Mouse (Mus musculus) forebrain, embryonic 15.5 days (tissue): Measurements from ENCODE around the gene Phc2. TPM values are rescaled to one million over a fixed set of nuclear protein-coding genes. Genes with fewer than 3 reads are reported as not detected.
A peak's percentile ranks its signal among the peaks of the same experiment; 100 is the strongest.

Experiments
- ATAC-seq: fragments of 200-750 bp; cut with Nextera tagmentation; replicated peaks from 2 replicates; pipeline ENCODE4 v1.8.0; 2017; ENCODE audit warnings: mild to moderate bottlenecking, moderate TSS enrichment, moderate library complexity
- H3K27ac ChIP-seq: fragments of 300-500 bp; sonication (generic); replicated peaks from 2 replicates; pipeline ENCODE4 v1.5.1; 2015; ENCODE audit warnings: mild to moderate bottlenecking, inconsistent platforms
- H3K27me3 ChIP-seq: fragments of 300-500 bp; sonication (generic); 2 replicates; pipeline ENCODE4 v1.6.1; 2015; ENCODE audit warnings: inconsistent platforms
- H3K36me3 ChIP-seq: fragments of 300-500 bp; sonication (generic); 2 replicates; pipeline ENCODE4 v1.6.1; 2015; ENCODE audit warnings: mild to moderate bottlenecking, inconsistent platforms
- H3K4me1 ChIP-seq: fragments of 300-500 bp; sonication (generic); 2 replicates; pipeline ENCODE4 v1.6.1; 2015; ENCODE audit warnings: inconsistent platforms
- H3K4me2 ChIP-seq: fragments of 300-500 bp; sonication (generic); replicated peaks from 2 replicates; pipeline ENCODE4 v1.6.1; 2015; ENCODE audit warnings: mild to moderate bottlenecking, inconsistent platforms
- H3K4me3 ChIP-seq: fragments of 300-500 bp; sonication (generic); 2 replicates; pipeline ENCODE4 v1.5.1; 2015; ENCODE audit warnings: mild to moderate bottlenecking, inconsistent platforms
- H3K9ac ChIP-seq: fragments of 300-500 bp; sonication (generic); replicated peaks from 2 replicates; pipeline ENCODE4 v1.6.1; 2015; ENCODE audit warnings: mild to moderate bottlenecking, inconsistent platforms
- H3K9me3 ChIP-seq: fragments of 300-500 bp; sonication (generic); 2 replicates; pipeline ENCODE4 v1.6.1; 2016; ENCODE audit warnings: inconsistent platforms
- WGBS: fragments of 180-500 bp; shearing (Covaris S2); methylation state at CpG from one replicate; pipeline ENCODE4 v1.1.7; 2015; ENCODE audit warnings: mixed read lengths; 5-methylcytosine and 5-hydroxymethylcytosine counted together
- polyA plus RNA-seq: library from polyadenylated mRNA; unstranded; fragments of >200 nt; fragmentation: Nextera tagmentation; extraction: Ambion mirVana; gene quantifications from 2 replicates; pipeline ENCODE4 v1.2.1, GENCODE M21; 2015

The Phc2 gene
- polyA plus RNA-seq, 1 experiment from 2014 or later: 88.3 TPM

- 72% methylated on average over 3 of the region's 3 CpGs for WGBS
- Histone ChIP-seq H3K4me1 (no peaks in the 10 kb centered on the region), H3K9ac (no peak within 1 kb of the TSS), H3K27me3 (no peaks in the 10 kb centered on the region), H3K4me2 (no peak within 1 kb of the TSS), H3K9me3 (no peaks in the 10 kb centered on the region), H3K4me3 (no peak within 1 kb of the TSS), H3K27ac (peak within 1 kb of the TSS; percentile 66), H3K36me3 (peaks cover 52% of the 10 kb centered on the region)
- ATAC-seq: no peak
Measured at GRCm38 (mm10) chr4:128755064-128755463, 100.6 kb downstream of the Phc2 start, which contains the start of gene A3galt2. A3galt2 (plus strand) TSS chr4:128755364.

- Histone ChIP-seq H3K9ac (no peak overlapping the region), H3K27ac (peak overlapping the region; percentile 66), H3K36me3 (peaks cover 44% of the 10 kb centered on the region), H3K4me2 (no peak overlapping the region), H3K4me1 (no peaks in the 10 kb centered on the region), H3K27me3 (no peaks in the 10 kb centered on the region), H3K4me3 (no peak overlapping the region), H3K9me3 (no peaks in the 10 kb centered on the region)
- 74% methylated on average over 7 of the region's 7 CpGs for WGBS
- peak; percentile 27; the same call in 1 of the 2 replicates for ATAC-seq
Measured at GRCm38 (mm10) chr4:128755900-128756299, 101.4 kb downstream of the Phc2 start.

- no peaks in the 10 kb centered on the region for H3K4me1 ChIP-seq
- no peak overlapping the region for H3K27ac ChIP-seq
- ATAC-seq: no peak
- no peak overlapping the region for H3K4me3 ChIP-seq
- no peak overlapping the region for H3K4me2 ChIP-seq
- no peak overlapping the region for H3K9ac ChIP-seq
- 87% methylated on average over 5 of the region's 5 CpGs for WGBS
- H3K27me3 ChIP-seq: no peaks in the 10 kb centered on the region
- 0 out of 2 replicates have a peak, but pooled peaks cover 6% of the 10 kb centered on the region for H3K9me3 ChIP-seq
- peaks cover 11% of the 10 kb centered on the region for H3K36me3 ChIP-seq
Measured at GRCm38 (mm10) chr4:128759214-128759613, 104.7 kb downstream of the Phc2 start.

GRCm38 (mm10) chr4:128760029-128760428 is 105.5 kb downstream of the Phc2 start:
- Histone ChIP-seq H3K9me3 (0 out of 2 replicates have a peak, but pooled peaks cover 6% of the 10 kb centered on the region), H3K4me2 (no peak overlapping the region), H3K27ac (no peak overlapping the region), H3K9ac (no peak overlapping the region), H3K27me3 (no peaks in the 10 kb centered on the region), H3K4me3 (no peak overlapping the region), H3K36me3 (peaks cover 5% of the 10 kb centered on the region; the same call in 1 of the 2 replicates), H3K4me1 (no peaks in the 10 kb centered on the region)
- no peak for ATAC-seq
- 96% methylated on average over 6 of the region's 6 CpGs for WGBS

- Histone ChIP-seq H3K27me3 (no peaks in the 10 kb centered on the region), H3K9ac (no peak overlapping the region), H3K36me3 (peaks cover under 1% of the 10 kb centered on the region), H3K4me3 (no peak overlapping the region), H3K9me3 (0 out of 2 replicates have a peak, but pooled peaks cover 6% of the 10 kb centered on the region), H3K27ac (no peak overlapping the region), H3K4me1 (no peaks in the 10 kb centered on the region), H3K4me2 (no peak overlapping the region)
- 95% methylated on average over 20 of the region's 20 CpGs for WGBS
- ATAC-seq: no peak
Measured at GRCm38 (mm10) chr4:128766929-128767328, 112.4 kb downstream of the Phc2 start.

- no peaks in the 10 kb centered on the region for H3K4me1 ChIP-seq
- H3K9ac ChIP-seq: no peak overlapping the region
- no peak for ATAC-seq
- 81% methylated on average over 13 of the region's 13 CpGs for WGBS
- H3K36me3 ChIP-seq: peaks cover 12% of the 10 kb centered on the region
- H3K4me3 ChIP-seq: no peak overlapping the region
- no peak overlapping the region for H3K27ac ChIP-seq
- 0 out of 2 replicates have a peak, but pooled peaks cover 6% of the 10 kb centered on the region for H3K9me3 ChIP-seq
- no peak overlapping the region for H3K4me2 ChIP-seq
- no peaks in the 10 kb centered on the region for H3K27me3 ChIP-seq
Measured at GRCm38 (mm10) chr4:128768120-128768519, 113.6 kb downstream of the Phc2 start.

- H3K9ac ChIP-seq: no peak overlapping the region
- H3K4me3 ChIP-seq: no peak overlapping the region
- peaks cover 28% of the 10 kb centered on the region for H3K36me3 ChIP-seq
- H3K27ac ChIP-seq: no peak overlapping the region
- no peaks in the 10 kb centered on the region for H3K9me3 ChIP-seq
- no peaks in the 10 kb centered on the region for H3K4me1 ChIP-seq
- no peak overlapping the region for H3K4me2 ChIP-seq
- no peaks in the 10 kb centered on the region for H3K27me3 ChIP-seq
- ATAC-seq: no peak
- 81% methylated on average over 13 of the region's 13 CpGs for WGBS
Measured at GRCm38 (mm10) chr4:128769569-128770355, 115.3 kb downstream of the Phc2 start.

- H3K27me3 ChIP-seq: no peaks in the 10 kb centered on the region
- H3K4me2 ChIP-seq: no peak overlapping the region
- WGBS: 82% methylated on average over 5 of the region's 5 CpGs
- no peaks in the 10 kb centered on the region for H3K9me3 ChIP-seq
- no peak for ATAC-seq
- no peak overlapping the region for H3K27ac ChIP-seq
- H3K36me3 ChIP-seq: peaks cover 36% of the 10 kb centered on the region
- no peaks in the 10 kb centered on the region for H3K4me1 ChIP-seq
- no peak overlapping the region for H3K9ac ChIP-seq
- no peak overlapping the region for H3K4me3 ChIP-seq
Measured at GRCm38 (mm10) chr4:128770698-128771097, 116.2 kb downstream of the Phc2 start.

GRCm38 (mm10) chr4:128773820-128774219 is 119.3 kb downstream of the Phc2 start:
- ATAC-seq: no peak
- H3K36me3 ChIP-seq: peaks cover 67% of the 10 kb centered on the region
- no peaks in the 10 kb centered on the region for H3K4me1 ChIP-seq
- H3K27ac ChIP-seq: no peak overlapping the region
- 90% methylated on average over 11 of the region's 11 CpGs for WGBS
- H3K4me3 ChIP-seq: no peak overlapping the region
- no peaks in the 10 kb centered on the region for H3K27me3 ChIP-seq
- no peak overlapping the region for H3K4me2 ChIP-seq
- no peaks in the 10 kb centered on the region for H3K9me3 ChIP-seq
- H3K9ac ChIP-seq: no peak overlapping the region

- Histone ChIP-seq H3K9me3 (no peaks in the 10 kb centered on the region), H3K9ac (no peak overlapping the region), H3K27ac (no peak overlapping the region), H3K4me1 (no peaks in the 10 kb centered on the region), H3K36me3 (peaks cover 73% of the 10 kb centered on the region), H3K4me2 (no peak overlapping the region), H3K27me3 (no peaks in the 10 kb centered on the region), H3K4me3 (no peak overlapping the region)
- no peak for ATAC-seq
- 94% methylated on average over 9 of the region's 9 CpGs for WGBS
Measured at GRCm38 (mm10) chr4:128774467-128774866, 120.0 kb downstream of the Phc2 start.

- WGBS: 38% methylated on average over 20 of the region's 20 CpGs
- Histone ChIP-seq H3K4me2 (no peak overlapping the region), H3K9me3 (no peaks in the 10 kb centered on the region), H3K4me1 (no peaks in the 10 kb centered on the region), H3K4me3 (no peak overlapping the region), H3K27ac (no peak overlapping the region), H3K36me3 (peaks cover 91% of the 10 kb centered on the region), H3K9ac (no peak overlapping the region), H3K27me3 (no peaks in the 10 kb centered on the region)
- ATAC-seq: peak; percentile 57
Measured at GRCm38 (mm10) chr4:128776568-128777289, 122.2 kb downstream of the Phc2 start.

- Histone ChIP-seq H3K4me2 (no peak overlapping the region), H3K4me1 (no peaks in the 10 kb centered on the region), H3K4me3 (no peak overlapping the region), H3K36me3 (peaks cover 93% of the 10 kb centered on the region), H3K9me3 (no peaks in the 10 kb centered on the region), H3K27ac (no peak overlapping the region), H3K9ac (no peak overlapping the region), H3K27me3 (no peaks in the 10 kb centered on the region)
- 83% methylated on average over 11 of the region's 11 CpGs for WGBS
- ATAC-seq: no peak
Measured at GRCm38 (mm10) chr4:128777593-128777992, 123.1 kb downstream of the Phc2 start.
